16 mouse cellular contexts compared by ENCODE assay signal in the genomic region with DNA sequence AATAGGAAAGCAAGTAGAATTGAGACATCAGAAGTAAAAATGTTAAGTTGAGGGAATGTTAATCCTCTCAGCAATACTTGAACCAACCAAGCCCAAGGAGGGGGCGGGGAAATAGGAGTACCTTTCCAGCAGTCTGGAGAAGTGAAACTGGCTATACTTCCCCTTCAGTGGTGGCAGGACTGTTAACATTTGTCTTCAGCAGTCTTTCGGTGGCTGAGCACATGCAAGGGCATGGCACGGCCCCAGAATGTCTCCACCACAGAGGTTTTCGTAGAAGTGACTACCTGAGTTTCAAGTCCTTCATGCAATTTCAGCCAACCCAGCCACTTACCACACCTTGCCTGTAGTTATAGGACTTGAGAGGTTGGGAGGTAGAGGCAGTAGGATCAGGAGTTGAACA. TPM values are rescaled to one million over a fixed set of nuclear protein-coding genes. Genes with fewer than 3 reads are reported as not detected.
DNase-seq lines count a peak whose midpoint lies in the region; ATAC-seq and TF ChIP-seq lines count a peak whose summit lies in the region.
"Had no signal": no experiment of that assay in that cellular context is flagged by ENCODE, and none has a peak within 500 bp of the region (broad histone marks: within the 10 kb centered on the region; RNA-seq: fewer than 3 reads in every experiment).

No protein-coding gene starts in this region.

- H3K4me3 ChIP-seq in liver, embryonic 12.5 days: no peak overlapping the region
- H3K4me3 ChIP-seq in intestine, postnatal 0 days (ENCODE audit: low read depth, low read length): no peak overlapping the region
- H3K4me3 ChIP-seq: embryonic facial prominence, embryonic 10.5 days; midbrain, embryonic 15.5 days; neural tube, embryonic 15.5 days had no signal

- no peak for TF ChIP-seq CTCF in intestine, postnatal 0 days (IDR thresholded peaks at IDR 0.05; ENCODE audit: low read depth)

- DNase-seq in liver: peak; percentile 12
- peak; percentile 85 for DNase-seq in lung, postnatal 36 days
- DNase-seq in spleen, postnatal 4 days (ENCODE audit: low spot score in 2 of 2): peak; percentile 44 to 63
- DNase-seq in urinary bladder, adult 18-20 months (ENCODE audit: low spot score in 2 of 2): no peak
- DNase-seq: kidney, adult 11 months; thymus, postnatal 25 days had no signal

- no peaks in the 10 kb centered on the region for H3K4me1 ChIP-seq in liver, embryonic 12.5 days
- no peaks in the 10 kb centered on the region for H3K4me1 ChIP-seq in intestine, postnatal 0 days (replicated peaks; ENCODE audit: control insufficient read depth, insufficient read depth, low read length)
- H3K4me1 ChIP-seq: embryonic facial prominence, embryonic 10.5 days; midbrain, embryonic 15.5 days; neural tube, embryonic 15.5 days had no signal

- H3K27me3 ChIP-seq in liver, embryonic 12.5 days (replicated peaks): no peaks in the 10 kb centered on the region
- H3K27me3 ChIP-seq in intestine, postnatal 0 days (replicated peaks; ENCODE audit: control insufficient read depth, insufficient read depth, low read length): no peaks in the 10 kb centered on the region
- H3K27me3 ChIP-seq: midbrain, embryonic 15.5 days; neural tube, embryonic 15.5 days had no signal

- no peak overlapping the region for H3K27ac ChIP-seq in liver, embryonic 12.5 days
- no peak overlapping the region for H3K27ac ChIP-seq in intestine, postnatal 0 days (ENCODE audit: low read depth, low read length)
- H3K27ac ChIP-seq: embryonic facial prominence, embryonic 10.5 days; midbrain, embryonic 15.5 days; neural tube, embryonic 15.5 days had no signal

- 58% methylated on average over 4 of the region's 4 CpGs for WGBS in liver, embryonic 12.5 days (ENCODE audit: insufficient replicate concordance)
- WGBS in intestine, postnatal 0 days: 84% methylated on average over 4 of the region's 4 CpGs

- ATAC-seq in liver, embryonic 12.5 days: no peak
- peak; percentile 99 for ATAC-seq in granulocyte monocyte progenitor cell, adult 5-6 weeks (replicated peaks; ENCODE audit: poor library complexity, severe bottlenecking)
- ATAC-seq in intestine, postnatal 0 days: no peak
- ATAC-seq: midbrain, embryonic 15.5 days had no signal

- no peaks in the 10 kb centered on the region for H3K9me3 ChIP-seq in liver, embryonic 12.5 days (replicated peaks)
- no peaks in the 10 kb centered on the region for H3K9me3 ChIP-seq in intestine, postnatal 0 days (ENCODE audit: control insufficient read depth)
- H3K9me3 ChIP-seq: embryonic facial prominence, embryonic 10.5 days; midbrain, embryonic 15.5 days; neural tube, embryonic 15.5 days had no signal

- H3K36me3 ChIP-seq in liver, embryonic 12.5 days: no peaks in the 10 kb centered on the region
- H3K36me3 ChIP-seq in intestine, postnatal 0 days (ENCODE audit: control insufficient read depth, insufficient read depth): no peaks in the 10 kb centered on the region
- H3K36me3 ChIP-seq: embryonic facial prominence, embryonic 10.5 days; midbrain, embryonic 15.5 days; neural tube, embryonic 15.5 days had no signal

- no peak overlapping the region for H3K9ac ChIP-seq in liver, embryonic 12.5 days
- H3K9ac ChIP-seq in intestine, postnatal 0 days (ENCODE audit: low read depth, low read length): no peak overlapping the region
- H3K9ac ChIP-seq: midbrain, embryonic 15.5 days; neural tube, embryonic 15.5 days had no signal

- no peak overlapping the region for H3K4me2 ChIP-seq in liver, embryonic 12.5 days
- H3K4me2 ChIP-seq in intestine, postnatal 0 days (replicated peaks; ENCODE audit: low read depth): no peak overlapping the region
- H3K4me2 ChIP-seq: midbrain, embryonic 15.5 days; neural tube, embryonic 15.5 days had no signal

RNA-seq across cellular contexts. Expression of a gene that starts 19.0 kb away (rescaled TPM):
- not detected in 2 replicates for polyA plus RNA-seq in liver, embryonic 12.5 days (2016; fragmentation: Nextera tagmentation; extraction: Ambion mirVana)
- not detected in 2 replicates for total RNA-seq in granulocyte monocyte progenitor cell, adult 5-6 weeks (2014; fragmentation: Nextera tagmentation)
- total RNA-seq in granulocyte monocyte progenitor cell, adult 5-6 weeks (2017): not detected in 2 replicates
- polyA plus RNA-seq in intestine, postnatal 0 days (2015; fragmentation: Nextera tagmentation; extraction: Ambion mirVana): not detected in 2 replicates
- polyA plus RNA-seq: forebrain, embryonic 11.5 days; heart, postnatal 0 days; limb, embryonic 14.5 days; small intestine, adult 2 months had no signal

RNA-seq across cellular contexts. Expression of a gene that starts 22.1 kb away (rescaled TPM):
- 50.5 and 53.5 TPM in 2 replicates for polyA plus RNA-seq in liver, embryonic 12.5 days (2016; fragmentation: Nextera tagmentation; extraction: Ambion mirVana)
- 37.6 and 54.8 TPM in 2 replicates for total RNA-seq in granulocyte monocyte progenitor cell, adult 5-6 weeks (2014; fragmentation: Nextera tagmentation)
- 18.2 and 20.3 TPM in 2 replicates for total RNA-seq in granulocyte monocyte progenitor cell, adult 5-6 weeks (2017)
- 71.0 and 72.5 TPM in 2 replicates for polyA plus RNA-seq in intestine, postnatal 0 days (2015; fragmentation: Nextera tagmentation; extraction: Ambion mirVana)

Comparison
In these comparisons a context has a peak if more than half of its experiments do, and no peak if none do; other contexts are left out.
1. DNase-seq: peak in liver (single experiment), lung, postnatal 36 days (single experiment) and spleen, postnatal 4 days (2 of 2); none in urinary bladder, adult 18-20 months (0 of 2).